Mouse (Mus musculus): ENCODE data around the gene Rgs10.
"Not testable (repeated sequence)": the region's sequence is repeated elsewhere in the genome, so short reads cannot be mapped to it uniquely, and the experiment has no call there.

Rgs10 gene

DNA sequence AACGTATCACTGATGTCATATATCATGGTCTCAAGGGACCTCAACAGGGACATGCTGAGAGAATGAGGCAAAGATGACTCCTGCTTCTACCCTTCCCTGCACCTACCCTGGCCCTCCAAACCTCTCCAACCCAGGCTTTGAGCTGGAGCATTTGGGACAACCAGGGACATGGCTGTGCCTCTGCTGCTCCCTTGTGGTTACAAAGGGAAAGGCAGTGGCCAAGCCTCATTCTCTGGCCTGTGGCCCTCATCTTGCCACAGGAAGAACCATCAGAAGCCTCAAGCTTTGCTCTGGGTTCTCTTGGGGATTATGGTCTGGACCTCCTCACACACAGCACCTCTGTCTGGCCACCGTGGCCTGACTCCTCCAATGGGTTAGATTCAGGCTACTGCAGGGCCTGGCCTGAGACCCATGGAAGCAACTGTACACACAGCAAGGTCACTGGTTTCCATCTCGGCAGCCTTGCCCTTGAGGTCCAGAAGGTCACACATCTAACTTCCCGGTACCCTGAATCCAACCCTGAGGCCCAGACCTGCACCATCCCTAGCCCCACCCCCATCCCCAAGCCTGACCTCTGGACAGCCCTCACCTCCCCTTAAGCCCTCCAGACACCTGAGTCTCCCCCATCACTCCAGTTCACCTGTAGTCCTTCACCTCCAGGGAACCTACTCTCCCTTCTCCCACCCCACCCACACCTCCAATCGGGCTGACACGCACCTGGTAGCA lies 73.5 kb downstream of the Rgs10 start:
- DNase-seq (ENCODE audit: low read depth, low spot score), result peak; percentile 61

DNA sequence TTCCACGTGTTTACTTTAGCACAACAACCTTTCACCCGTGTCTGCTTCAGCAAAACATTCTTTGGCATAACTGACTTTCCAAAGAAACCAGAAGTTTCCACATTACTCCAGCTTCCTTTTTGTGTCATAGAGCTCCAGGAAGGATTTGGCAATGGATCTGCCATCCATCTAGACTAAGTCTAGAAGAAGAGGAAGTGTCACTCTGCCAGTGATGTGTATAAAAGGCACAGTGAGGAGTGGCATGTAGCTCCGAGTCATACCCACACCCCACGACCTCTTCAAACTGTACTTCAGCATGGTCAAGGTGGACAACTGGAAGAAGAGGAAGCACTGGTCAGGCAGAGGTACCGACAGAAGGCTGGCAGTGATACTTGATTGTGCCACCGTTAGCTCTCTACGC lies 74.1 kb downstream of the Rgs10 start:
- no peak for DNase-seq (ENCODE audit: low read depth, low spot score)

DNA sequence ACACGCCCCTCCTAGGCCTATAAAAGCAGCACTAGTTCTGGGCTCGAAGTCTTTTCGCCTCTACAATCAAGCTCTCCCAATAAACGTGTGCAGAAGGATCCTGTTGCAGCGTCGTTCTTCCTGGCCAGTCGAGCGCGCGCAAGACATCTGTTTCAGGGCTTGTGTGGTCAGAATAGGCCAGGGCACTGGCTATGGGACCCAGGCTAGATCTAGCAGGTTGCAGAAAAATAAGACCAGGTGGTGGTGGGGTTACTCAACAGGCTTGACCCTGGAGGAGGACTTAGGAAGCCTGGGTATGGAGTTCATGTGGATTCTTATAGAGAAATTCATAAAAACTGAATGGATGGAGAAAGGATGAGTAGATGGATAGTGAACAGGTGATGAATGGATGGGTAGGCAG lies 75.9 kb downstream of the Rgs10 start:
- DNase-seq (ENCODE audit: low read depth, low spot score), result not testable (repeated sequence)

- DNase-seq (ENCODE audit: low read depth, low spot score), result not testable (repeated sequence)
Measured at GRCm38 (mm10) chr7:128340321-128340720, 78.2 kb downstream of the Rgs10 start.

- DNase-seq (ENCODE audit: low read depth, low spot score), result no peak
Measured at GRCm38 (mm10) chr7:128332896-128333295, 85.7 kb downstream of the Rgs10 start.

DNA sequence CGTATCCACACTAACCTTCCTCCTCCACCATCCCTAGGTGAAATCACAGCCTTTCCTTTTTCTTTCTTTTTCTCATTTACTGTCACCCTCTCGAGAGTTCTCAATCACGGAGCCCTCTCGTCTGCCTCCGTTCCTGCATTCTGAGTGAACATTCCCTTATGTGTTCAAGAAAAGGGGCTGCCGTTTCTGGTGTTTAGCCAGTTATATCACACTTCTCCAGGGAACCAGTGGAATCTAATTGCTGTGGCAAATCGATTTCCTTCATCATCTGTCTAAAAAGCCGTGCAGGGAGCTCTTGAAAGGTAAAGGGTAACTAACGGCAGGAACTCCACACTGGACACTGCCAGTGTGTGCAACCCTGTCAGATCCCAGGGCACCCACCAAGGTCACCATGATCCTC lies 87.6 kb downstream of the Rgs10 start:
- DNase-seq (ENCODE audit: low read depth, low spot score), result no peak

- DNase-seq (ENCODE audit: low read depth, low spot score), result no peak
Measured at GRCm38 (mm10) chr7:128324977-128325376, 93.6 kb downstream of the Rgs10 start.

Data from forelimb bud, embryonic 11.5 days (tissue).